8 mouse cellular contexts compared by ENCODE assay signal in the genomic region with DNA sequence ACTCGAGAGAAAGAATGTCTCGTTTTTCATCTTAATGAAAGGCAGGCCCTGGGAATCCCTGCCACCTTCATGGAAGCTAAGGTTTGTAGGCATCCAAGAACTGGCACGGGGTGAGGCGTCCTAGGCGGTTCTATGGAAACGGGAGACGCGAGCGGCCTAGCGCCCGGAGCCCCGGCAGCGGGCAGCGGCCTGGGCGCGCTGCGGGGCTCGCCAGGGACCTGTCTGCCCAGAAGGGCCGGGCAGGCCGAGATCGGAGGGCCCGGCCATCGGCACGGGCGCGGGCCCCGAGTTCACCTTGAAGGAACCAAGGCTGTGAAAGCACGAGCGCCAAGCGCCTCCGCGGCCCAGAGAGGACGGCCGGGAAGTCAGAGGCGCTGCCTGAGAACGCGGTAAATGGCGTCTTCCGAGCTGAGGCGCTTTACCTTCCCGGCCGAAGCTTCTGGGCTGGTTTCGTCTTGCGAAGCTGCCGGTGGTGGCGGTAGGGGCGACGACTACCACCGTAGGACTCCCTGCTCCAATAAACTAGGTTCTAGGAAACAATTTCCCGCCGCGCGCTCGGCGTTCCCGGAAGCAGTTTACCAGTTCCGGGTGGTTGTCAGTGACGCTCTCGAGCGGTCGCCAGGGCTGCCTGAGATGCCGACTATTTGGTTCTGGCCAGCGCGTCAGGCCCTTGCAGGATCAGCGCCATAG. TPM values are rescaled to one million over a fixed set of nuclear protein-coding genes. Genes with fewer than 3 reads are reported as not detected.
A peak's percentile ranks its signal among the peaks of the same experiment; 100 is the strongest.
DNase-seq lines count a peak whose midpoint lies in the region; ATAC-seq lines count a peak whose summit lies in the region.

Slf1 (minus strand) TSS at position 543 of the 690 bp plus-strand sequence.
2210408I21Rik (plus strand) TSS at position 610 of the 690 bp plus-strand sequence.

- peak; percentile 89 for DNase-seq in adipocyte (ENCODE audit: low spot score)
- DNase-seq in embryo, embryonic 10 days (ENCODE audit: low spot score), result peak; percentile 94
- peak; percentile 86 for DNase-seq in gastrocnemius, postnatal 14 days
- DNase-seq in left cerebral cortex, postnatal 10 days (ENCODE audit: extremely low spot score in 1 of 2, low spot score in 2 of 2), result peak; percentile 88 to 91
- DNase-seq in right cerebral cortex, postnatal 25 days, result peak; percentile 91
- DNase-seq in urinary bladder, postnatal 4 days (ENCODE audit: low spot score in 2 of 2), result peak; percentile 76 to 88

- peak; percentile 95 for ATAC-seq in inflammation-experienced regulatory T-cells, adult 6 months
- ATAC-seq in megakaryocyte-erythroid progenitor cell, adult 5-6 weeks (replicated peaks; ENCODE audit: low FRiP score, low TSS enrichment, poor library complexity, severe bottlenecking), result peak; percentile 99

- intact Hi-C loops in gastrocnemius, postnatal 14 days (cut with DNase I; ENCODE audit: low total_unique reads), result no loop called here
- intact Hi-C loops in left cerebral cortex, postnatal 10 days (cut with DNase I), result loop anchor here (10.0 kb wide), 1 partner anchor 1050 kb away; no protein-coding TSS in a partner anchor

RNA-seq across cellular contexts. Expression of gene Slf1, which starts in this region (rescaled TPM):
- total RNA-seq in gastrocnemius, postnatal 14 days (2021), result 1 to 10 TPM; 4.1 to 4.7 TPM
- 10 to 100 TPM; 26.3 to 39.3 (median 32.1) TPM for polyA plus RNA-seq in inflammation-experienced regulatory T-cells, adult 6 months (2017; shearing (Covaris generic))
- 10 to 100 TPM; 25.1 to 25.4 TPM for total RNA-seq in left cerebral cortex, postnatal 10 days (2021)
- 32.5 and 42.9 TPM in 2 replicates for total RNA-seq in megakaryocyte-erythroid progenitor cell, adult 5-6 weeks (2014; fragmentation: Nextera tagmentation)
- 36.7 and 42.2 TPM in 2 replicates for total RNA-seq in megakaryocyte-erythroid progenitor cell, adult 5-6 weeks (2017)

RNA-seq across cellular contexts. Expression of gene 2210408I21Rik, which starts in this region (rescaled TPM):
- total RNA-seq in gastrocnemius, postnatal 14 days (2021), result 1 to 10 TPM; 2.8 to 3.6 TPM
- polyA plus RNA-seq in inflammation-experienced regulatory T-cells, adult 6 months (2017; shearing (Covaris generic)), result 1 to 10 TPM; 2.7 to 3.5 (median 3.1) TPM
- 10 to 100 TPM; 24.3 to 26.0 TPM for total RNA-seq in left cerebral cortex, postnatal 10 days (2021)
- total RNA-seq in megakaryocyte-erythroid progenitor cell, adult 5-6 weeks (2014; fragmentation: Nextera tagmentation), result 8.7 and 13.4 TPM in 2 replicates
- 2.2 and 9.8 TPM in 2 replicates for total RNA-seq in megakaryocyte-erythroid progenitor cell, adult 5-6 weeks (2017)

Comparison
In these comparisons a context has a peak if more than half of its experiments do, and no peak if none do; other contexts are left out.
1. Peak in every context shown above with its lines: DNase-seq and ATAC-seq.
2. RNA of gene Slf1 (total RNA-seq): 32.5 to 42.9 TPM in megakaryocyte-erythroid progenitor cell, adult 5-6 weeks and 25.1 to 25.4 TPM in left cerebral cortex, postnatal 10 days; 4.1 to 4.7 TPM in gastrocnemius, postnatal 14 days; every median in the first group is over 4 times any median in the second.